Mouse (Mus musculus): ENCODE results near the gene Paqr7.
"Not testable (repeated sequence)": the region's sequence is repeated elsewhere in the genome, so short reads cannot be mapped to it uniquely, and the experiment has no call there.

Gene Paqr7

DNA sequence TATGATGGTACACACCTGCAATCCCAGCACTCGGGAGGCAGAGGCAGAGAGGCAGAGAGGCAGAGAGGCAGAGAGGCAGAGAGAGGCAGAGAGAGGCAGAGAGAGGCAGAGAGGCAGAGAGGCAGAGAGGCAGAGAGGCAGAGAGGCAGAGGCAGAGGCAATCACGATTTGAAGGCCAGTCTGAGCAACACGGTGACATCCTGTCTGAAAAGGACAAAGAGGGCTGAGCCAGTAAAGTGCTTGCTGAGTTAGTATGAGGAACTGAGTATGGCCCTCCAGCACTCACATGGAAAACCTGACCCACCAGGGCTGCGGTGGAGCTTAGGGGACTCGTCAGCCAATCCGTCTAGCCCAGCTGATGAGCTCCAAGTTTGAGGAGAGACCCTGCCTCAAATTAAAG, 2.5 kb downstream of the Paqr7 start:
- not testable (repeated sequence) for DNase-seq (ENCODE audit: extremely low spot score, low read depth, low spot score)

- no peak for DNase-seq (ENCODE audit: extremely low spot score, low read depth, low spot score)
These were observed 4.6 kb downstream of the Paqr7 start for GRCm38 (mm10) chr4:134501095-134501494.

DNA sequence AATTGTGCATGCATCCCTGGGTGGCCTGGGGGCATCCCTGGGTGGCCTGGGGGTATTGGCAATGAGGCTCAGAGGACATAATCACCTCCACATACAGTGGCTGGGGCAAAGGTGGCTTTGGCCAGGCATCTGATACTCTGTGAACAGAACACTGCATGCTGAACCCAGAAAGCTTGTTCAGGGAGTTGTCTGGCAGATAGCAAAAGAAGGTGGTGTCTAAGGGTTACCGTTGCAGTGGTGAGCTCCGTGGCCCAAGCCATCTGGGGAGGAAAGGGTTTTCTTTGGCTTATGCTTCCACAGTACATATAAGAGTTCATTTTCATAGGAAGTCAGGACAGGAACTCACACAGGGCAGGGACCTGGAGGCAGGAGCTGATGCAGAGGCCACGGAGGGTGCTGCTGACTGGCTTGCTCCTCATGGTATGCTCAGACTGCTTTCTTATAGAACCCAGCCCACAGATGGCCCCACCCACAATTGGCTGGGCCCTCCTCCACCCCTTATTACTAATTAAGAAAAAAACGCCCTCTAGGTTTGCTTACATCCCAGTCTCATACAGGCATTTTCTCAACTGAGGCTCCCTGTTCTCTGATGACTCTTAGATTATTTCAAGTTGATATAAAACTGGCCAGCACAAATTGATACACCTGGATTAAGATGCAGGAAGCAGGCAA, 7.3 kb downstream of the Paqr7 start:
- no peak for DNase-seq (ENCODE audit: extremely low spot score, low read depth, low spot score)

DNA sequence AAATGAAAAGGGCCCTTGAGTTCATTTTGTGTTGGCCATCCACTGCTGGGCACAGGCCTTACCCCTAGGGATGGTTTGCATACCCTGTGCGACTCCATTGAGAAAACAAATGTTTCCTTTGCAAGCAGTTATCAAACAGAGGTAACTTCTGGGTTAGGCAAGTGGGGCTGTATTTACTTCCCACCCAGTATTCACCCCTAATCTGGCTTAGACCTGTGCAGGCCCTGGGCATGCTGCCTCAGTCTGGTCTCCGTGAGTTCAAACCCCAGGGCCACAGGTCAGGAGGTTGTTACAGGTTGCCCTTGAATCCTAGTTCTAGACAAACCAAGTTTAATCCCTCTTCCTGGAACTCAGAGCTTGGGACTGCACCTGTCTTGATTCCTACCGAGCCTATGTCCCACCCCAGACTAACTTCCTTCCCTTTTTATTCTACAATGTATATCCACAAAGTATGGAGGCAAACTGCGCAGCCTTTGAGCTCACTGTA, 8.8 kb downstream of the Paqr7 start:
- no peak for DNase-seq (ENCODE audit: extremely low spot score, low read depth, low spot score)

DNA sequence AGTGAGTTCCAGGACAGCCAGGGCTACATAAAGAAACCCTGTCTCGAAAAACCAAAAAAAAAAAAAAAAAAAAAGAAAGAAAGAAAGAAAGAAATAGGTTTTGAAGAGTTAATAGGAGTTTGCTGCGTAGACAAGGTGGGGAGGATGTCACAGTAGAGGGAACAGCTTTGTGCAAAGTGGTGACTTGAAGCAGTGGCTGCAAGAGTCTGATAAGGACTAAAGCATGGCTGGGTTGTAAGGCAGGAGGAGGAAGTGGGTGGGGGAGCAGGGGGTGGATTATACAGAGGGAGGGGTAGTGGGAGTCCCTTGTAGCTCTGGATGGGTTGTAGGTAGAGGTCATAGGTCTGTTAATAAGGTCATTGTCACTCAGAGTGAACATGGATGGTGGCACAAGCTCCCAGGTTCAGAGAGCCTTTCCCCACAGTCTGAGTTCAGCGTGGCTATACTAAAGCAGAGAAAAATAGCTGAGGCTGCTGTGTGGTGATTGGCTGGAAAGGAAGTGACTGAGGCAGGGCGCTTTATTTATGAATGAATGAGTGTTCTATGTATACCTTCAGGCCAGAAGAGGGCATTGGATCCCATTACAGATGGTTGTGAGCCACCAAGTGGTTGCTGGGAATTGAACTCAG, 9.6 kb downstream of the Paqr7 start:
- DNase-seq (ENCODE audit: extremely low spot score, low read depth, low spot score) = no peak

GRCm38 (mm10) chr4:134506713-134507112, 10.2 kb downstream of the Paqr7 start:
- DNase-seq (ENCODE audit: extremely low spot score, low read depth, low spot score) = no peak

DNA sequence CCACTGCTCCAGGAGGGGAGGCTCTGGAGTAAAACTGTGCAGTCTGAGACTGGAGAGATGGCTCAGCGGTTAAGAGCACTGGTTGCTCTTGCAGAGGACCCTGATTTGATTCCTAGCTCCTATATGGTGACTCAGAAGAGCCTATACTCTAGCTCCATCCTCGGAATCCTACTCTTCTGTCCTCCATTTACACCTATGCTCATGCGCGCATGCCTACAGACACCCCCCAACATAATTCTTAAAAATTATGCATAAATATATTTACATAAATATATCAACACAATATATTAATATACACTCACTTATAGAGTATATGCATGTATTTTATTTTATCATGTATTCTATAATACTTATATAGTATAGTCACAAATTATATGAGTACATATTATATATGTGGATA, 13.9 kb downstream of the Paqr7 start:
- no peak for DNase-seq (ENCODE audit: extremely low spot score, low read depth, low spot score)

- DNase-seq (ENCODE audit: extremely low spot score, low read depth, low spot score) = peak; percentile 60
These were observed 14.4 kb downstream of the Paqr7 start, which contains the start of gene Aunip for GRCm38 (mm10) chr4:134510845-134511411. Gene Aunip, plus strand, starts transcription at chr4:134510999.

GRCm38 (mm10) chr4:134511730-134512129, 15.2 kb downstream of the Paqr7 start:
- DNase-seq (ENCODE audit: extremely low spot score, low read depth, low spot score) = no peak

GRCm38 (mm10) chr4:134512798-134513197, 16.3 kb downstream of the Paqr7 start:
- DNase-seq (ENCODE audit: extremely low spot score, low read depth, low spot score) = no peak

GRCm38 (mm10) chr4:134514309-134514930, 17.9 kb downstream of the Paqr7 start:
- DNase-seq (ENCODE audit: extremely low spot score, low read depth, low spot score) = no peak

DNA sequence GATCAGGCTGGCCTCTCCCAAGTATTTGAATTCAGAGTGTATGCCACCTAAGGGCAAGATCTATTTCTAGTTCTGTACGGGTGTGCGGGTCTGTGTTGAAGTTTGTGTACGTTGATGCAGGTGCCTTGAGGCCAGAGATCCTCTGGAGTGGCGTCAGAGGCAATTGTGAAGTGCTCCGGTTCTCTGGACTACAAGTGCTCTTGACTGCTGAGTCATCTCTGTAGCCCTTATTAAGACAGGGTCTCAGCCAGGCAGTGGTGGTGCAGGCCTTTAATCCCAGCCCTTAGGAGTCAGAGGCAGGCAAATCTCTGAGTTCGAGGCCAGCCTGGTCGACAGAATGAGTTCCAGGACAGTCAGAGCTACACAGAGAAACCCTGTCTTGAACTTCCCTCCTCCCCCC, 19.1 kb downstream of the Paqr7 start:
- no peak for DNase-seq (ENCODE audit: extremely low spot score, low read depth, low spot score)

DNA sequence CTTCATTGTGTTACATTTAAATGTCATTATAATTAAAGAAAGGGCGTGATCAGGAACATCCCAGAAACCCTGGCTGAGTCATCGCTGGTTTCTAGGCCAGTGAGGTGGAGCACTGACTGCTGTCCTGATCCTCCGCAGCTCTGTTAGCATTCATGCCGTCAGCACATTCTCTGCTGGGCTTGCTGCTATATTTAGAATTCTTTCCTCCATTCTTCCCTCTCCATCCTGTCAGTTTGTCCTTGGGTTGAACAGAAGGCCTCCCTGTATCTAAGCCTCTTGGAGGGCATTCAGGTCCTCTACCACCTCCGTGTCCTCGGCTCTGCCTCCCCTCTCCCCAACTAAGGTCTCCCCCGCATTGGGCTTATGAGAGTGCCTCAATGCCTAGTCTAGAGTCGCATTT, 20.5 kb downstream of the Paqr7 start:
- no peak for DNase-seq (ENCODE audit: extremely low spot score, low read depth, low spot score)

GRCm38 (mm10) chr4:134517719-134518118, 21.2 kb downstream of the Paqr7 start:
- DNase-seq (ENCODE audit: extremely low spot score, low read depth, low spot score) = no peak

- DNase-seq (ENCODE audit: extremely low spot score, low read depth, low spot score) = no peak
These were observed 22.0 kb downstream of the Paqr7 start for GRCm38 (mm10) chr4:134518541-134518940.

GRCm38 (mm10) chr4:134519281-134519680, 22.8 kb downstream of the Paqr7 start:
- DNase-seq (ENCODE audit: extremely low spot score, low read depth, low spot score) = no peak

GRCm38 (mm10) chr4:134523447-134523846, 26.9 kb downstream of the Paqr7 start:
- DNase-seq (ENCODE audit: extremely low spot score, low read depth, low spot score) = no peak

DNA sequence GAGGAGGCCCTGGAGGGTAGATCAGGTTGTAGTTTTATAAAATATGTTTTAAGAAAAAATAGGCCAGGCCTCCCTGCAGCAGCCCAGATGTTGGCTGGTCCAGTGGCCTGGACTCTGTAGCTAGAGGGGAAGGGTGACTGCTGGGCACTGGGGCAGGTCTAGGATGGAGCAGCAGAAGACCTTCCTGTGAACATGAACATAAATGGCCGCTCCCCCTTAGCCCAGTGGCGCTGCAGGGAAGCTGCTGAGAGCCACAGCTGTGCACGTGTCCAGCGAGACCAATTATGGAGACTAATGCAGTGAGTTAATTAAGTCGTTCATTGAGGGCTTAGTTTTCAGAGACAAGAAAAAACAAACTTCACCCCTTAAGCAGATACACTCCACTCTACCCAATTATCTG, 29.3 kb downstream of the Paqr7 start:
- DNase-seq (ENCODE audit: extremely low spot score, low read depth, low spot score) = no peak

DNA sequence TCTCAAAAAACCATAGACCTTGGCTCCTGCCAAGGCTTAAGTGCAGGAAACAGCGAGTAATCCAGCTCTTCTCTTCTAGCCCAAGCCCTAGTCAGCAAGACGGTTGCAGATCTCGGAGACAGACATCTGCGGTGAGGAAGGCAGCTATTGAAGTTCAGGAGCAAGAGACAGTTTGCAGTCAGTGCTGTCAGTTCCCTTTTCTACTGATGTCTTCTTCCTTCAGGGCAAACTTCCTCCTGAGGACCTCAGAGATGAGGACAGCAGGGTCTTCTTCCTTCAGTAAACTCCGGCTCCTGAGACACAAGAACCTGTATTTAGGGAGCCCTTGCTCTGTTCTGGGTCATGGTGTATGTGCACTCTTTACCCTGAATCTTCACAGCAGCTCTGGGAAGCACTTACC, 29.7 kb downstream of the Paqr7 start:
- no peak for DNase-seq (ENCODE audit: extremely low spot score, low read depth, low spot score)

DNA sequence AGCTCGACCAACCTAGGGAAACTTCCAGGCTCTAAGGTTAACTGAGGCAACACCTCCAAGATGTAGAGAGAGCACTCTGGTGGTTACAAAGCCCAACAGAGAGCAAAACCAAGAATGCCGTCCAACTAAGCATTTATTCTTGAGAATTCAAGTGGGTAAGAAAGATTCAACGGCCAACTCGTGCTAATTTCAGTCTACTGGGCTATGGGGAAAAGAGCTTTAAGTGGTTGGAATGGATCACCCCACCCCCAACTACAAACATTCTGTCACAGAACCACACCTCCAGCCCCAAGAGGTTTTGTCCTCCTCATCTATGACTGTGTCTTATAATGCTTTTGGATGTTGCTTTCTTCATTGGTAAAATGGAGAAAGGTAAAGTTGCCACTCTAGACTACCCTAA, 36.4 kb downstream of the Paqr7 start:
- no peak for DNase-seq (ENCODE audit: extremely low spot score, low read depth, low spot score)

DNA sequence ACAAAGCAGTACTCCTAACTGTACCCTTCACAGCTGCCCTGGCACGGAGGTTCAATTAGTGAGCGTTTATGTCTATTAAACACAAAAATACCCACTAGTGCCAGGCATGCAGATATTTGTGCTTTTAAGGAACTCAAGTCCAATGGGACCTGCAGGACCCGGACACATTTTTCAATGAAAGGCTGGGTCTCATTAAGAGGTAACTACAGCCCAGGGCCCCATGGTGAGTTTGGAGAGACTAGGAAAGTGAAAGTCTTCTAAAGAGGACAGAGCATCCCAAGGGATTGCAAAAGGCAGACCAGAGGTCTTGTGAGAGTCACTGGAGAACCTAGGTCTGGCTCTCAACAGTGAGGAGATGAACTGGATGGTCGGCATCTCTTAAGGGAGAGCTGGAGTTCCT, 36.9 kb downstream of the Paqr7 start:
- DNase-seq (ENCODE audit: extremely low spot score, low read depth, low spot score) = no peak
